Mouse (Mus musculus): ENCODE measurements around the gene Ccl9.
"Not testable (repeated sequence)": the region's sequence is repeated elsewhere in the genome, so short reads cannot be mapped to it uniquely, and the experiment has no call there.

Ccl9 gene

DNA sequence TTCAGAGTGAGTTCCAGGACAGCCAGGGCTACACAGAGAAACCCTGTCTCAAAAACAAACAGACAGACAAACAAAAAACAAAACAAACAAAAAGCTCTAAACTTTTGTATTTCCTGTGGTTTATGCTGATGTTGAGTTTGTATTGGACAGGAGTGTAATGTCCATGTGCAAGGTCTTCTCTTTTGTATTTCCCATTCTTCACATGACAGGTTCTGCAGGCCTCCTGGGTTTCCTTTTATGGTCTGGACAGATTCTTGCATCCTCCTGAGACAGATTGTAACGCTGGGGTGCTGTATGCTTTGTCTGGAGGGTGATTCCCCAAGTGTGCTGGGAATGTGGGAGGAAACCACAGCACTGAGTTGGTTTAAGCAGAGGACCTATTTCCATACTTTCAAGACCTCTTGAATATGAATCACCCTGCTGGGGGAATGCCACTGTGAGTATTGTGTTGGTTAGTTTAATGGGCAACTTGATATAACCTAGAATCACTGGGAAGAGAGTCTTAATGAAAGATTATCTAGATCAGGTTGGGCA is 2.3 kb upstream of the Ccl9 start:
- no peak for DNase-seq (ENCODE audit: extremely low spot score, low spot score)

DNA sequence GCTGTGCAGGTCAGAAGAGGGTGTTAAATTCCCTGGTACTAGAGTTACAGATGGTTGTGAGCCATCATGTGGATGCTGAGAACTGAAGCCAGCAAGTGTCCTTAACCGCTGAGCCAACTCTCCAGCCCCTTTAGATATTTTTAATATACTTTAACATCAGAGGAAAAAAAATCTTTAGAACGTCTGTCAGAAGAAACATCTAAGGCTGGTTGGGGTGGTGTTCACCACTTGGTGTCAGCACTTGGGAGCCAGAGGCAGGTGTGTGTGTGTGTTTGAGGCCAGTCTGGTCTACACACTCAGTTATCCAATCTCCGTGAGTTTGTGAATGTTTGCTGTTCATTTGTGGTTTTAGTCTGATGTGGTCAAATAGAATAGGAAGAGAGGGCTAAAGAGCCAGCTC is 563 bp upstream of the Ccl9 start:
- no peak for DNase-seq (ENCODE audit: extremely low spot score, low spot score)

DNA sequence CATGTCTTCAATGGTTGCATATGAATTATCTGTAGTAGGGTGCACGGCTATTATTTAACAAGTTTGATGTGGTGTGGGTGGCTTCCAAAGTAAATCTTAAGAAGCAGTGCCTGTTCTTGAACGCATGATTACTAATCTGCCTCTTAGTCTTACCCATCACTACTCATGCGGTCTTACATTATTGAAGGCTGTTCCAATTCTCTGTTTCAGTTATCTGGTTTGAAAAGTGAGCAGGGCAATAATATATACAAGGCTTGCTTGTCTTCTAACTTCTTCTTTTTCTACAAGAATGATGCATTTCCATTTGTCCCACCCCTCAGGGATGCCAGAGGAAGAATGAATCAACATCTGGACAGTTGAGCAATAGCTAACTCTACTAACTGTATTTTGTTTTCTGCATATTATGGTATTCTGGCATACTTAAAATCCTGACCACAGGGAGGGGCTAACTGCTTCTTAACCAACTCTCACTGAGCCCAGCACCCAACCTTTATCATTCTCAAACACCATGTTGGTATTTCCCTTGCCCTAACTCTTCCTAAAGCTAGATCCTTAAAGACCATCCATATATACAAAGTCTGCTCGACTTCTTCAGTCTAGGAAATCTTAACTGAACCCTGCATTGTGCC is 1.4 kb downstream of the Ccl9 start:
- DNase-seq (ENCODE audit: extremely low spot score, low spot score) = no peak

DNA sequence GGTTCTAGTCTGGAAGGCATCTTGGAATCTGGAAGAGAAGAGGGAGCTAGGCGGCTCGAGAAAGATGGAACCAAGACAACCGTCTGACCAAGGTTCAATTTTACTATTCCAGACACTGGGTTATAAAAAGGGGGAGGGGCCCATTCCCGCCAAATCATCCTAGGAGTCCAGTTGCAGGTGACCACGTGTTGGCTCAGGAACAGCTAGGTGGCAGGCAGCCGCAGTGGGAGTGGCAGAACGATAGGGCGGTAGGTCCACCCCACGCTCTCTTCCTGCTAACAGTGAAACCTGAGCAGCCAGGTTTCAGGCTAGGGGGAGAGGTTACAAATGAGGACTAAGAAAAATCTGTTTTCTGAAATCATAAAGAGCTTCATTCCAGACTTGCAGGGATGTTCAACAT is 5.6 kb downstream of the Ccl9 start:
- no peak for DNase-seq (ENCODE audit: extremely low spot score, low spot score)

DNA sequence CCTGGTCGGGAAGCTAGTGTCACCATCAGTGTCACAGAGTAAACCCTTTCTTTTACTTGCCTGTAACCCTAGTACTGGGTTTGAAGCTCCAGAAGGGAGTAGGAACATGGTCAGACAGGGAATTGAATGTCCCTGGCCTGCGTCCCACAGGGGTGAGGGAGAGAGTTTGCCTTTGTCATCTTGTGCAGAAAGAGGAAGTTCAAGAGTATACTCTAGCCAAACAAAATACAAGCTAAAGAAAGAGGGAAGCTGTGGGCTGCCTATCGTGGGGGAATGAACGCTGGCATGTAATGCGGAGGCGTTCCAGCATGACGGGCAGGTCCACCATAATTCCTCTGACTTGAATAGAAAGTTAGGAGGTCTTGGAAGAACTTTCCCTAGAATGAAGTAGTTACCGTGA is 6.2 kb downstream of the Ccl9 start:
- DNase-seq (ENCODE audit: extremely low spot score, low spot score) = no peak

DNA sequence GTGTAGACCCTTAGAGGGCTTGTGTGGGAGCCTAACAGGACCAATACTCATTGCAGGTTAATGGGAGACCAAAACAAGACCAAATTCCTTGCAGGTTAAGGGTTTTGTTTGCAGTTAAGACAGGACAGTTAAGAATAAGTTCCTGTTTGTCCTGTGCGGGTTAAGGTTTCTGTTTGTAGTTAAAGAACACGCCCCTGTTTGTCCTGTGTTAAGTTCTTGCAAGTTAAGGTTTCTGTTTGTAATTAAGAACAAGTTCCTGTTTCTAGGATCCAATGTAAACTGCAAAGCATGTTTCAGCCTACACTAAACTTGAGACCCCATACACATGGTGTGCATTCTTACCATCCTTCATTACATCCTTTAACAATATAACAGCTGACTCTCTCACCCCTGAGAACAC is 8.2 kb downstream of the Ccl9 start:
- no peak for DNase-seq (ENCODE audit: extremely low spot score, low spot score)

DNA sequence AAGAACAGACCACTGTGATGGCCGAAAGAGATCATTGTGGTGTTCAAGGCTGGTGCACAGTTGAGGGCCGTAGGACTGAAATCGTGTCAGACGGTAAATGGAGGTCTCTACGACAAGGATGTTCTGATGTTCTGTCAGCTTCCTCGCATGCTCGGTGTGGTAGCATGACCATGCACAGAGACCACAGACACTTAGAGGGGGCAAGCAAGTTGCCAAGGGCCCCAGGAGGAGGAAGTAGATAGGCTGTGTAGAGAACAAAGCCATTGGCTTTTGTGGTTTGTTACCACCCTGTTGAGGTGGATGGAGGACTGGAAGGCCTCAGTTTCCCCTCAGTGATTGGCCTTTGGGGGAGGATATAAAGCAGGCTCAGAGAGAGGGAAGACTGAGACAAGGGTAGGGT is 9.2 kb downstream of the Ccl9 start:
- DNase-seq (ENCODE audit: extremely low spot score, low spot score) = no peak

DNA sequence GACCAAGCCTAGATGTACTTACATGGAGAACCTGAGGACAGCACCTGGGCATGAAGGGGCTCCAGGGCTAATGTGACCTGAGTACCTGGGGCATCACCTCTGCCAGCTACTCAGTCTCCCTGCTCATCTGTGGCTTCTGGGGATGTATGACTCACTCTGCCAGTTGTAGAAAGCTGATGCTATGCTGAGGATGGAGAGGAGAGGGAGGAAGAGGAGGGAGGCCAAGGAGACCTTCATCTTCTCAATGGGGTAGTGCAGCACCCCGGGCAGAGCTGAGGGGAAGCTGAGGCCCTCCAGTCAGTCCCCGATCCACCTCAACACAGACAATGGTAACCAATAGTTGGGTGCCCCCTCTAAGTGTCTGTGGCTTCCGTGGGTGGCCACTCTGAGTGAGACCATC is 9.7 kb downstream of the Ccl9 start:
- DNase-seq (ENCODE audit: extremely low spot score, low spot score) = no peak

DNA sequence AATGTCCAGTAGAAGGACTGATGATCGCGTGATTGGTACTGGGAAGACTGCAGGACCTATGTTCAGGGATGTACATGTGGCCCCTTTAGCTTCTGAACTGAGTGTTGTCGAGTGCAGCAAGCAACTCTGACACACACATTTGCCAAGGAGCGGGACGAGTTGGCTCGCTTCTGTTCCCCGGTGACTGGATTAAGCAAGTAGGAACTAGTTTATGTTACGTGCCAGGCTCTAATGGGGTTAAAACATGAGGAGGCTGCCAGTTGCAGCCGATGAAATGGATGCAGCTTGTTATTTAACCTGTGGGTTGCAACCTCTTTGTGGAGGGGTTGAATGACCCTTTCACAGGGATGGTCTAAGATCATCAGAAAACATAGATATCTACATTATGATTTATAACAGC is 10.4 kb downstream of the Ccl9 start:
- no peak for DNase-seq (ENCODE audit: extremely low spot score, low spot score)

DNA sequence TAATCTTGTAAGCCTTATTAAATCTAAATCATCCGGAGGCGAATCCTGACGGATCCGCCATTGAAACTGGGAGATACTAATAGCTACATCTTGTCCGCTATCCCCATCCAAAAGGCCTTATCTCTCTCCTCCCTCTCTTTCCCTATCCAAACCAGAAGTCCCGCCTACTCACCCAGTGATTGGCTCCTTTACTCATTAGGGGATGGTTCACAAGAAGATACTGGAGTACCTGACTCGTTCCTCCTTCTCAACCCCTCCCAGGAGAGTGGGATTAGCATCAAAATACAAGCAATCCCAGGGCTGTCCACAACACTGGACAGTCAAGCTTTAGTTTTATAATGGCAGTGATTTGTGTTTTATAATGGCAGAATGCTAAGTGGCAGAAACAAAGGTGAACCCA is 11.1 kb downstream of the Ccl9 start:
- DNase-seq (ENCODE audit: extremely low spot score, low spot score) = no peak

DNA sequence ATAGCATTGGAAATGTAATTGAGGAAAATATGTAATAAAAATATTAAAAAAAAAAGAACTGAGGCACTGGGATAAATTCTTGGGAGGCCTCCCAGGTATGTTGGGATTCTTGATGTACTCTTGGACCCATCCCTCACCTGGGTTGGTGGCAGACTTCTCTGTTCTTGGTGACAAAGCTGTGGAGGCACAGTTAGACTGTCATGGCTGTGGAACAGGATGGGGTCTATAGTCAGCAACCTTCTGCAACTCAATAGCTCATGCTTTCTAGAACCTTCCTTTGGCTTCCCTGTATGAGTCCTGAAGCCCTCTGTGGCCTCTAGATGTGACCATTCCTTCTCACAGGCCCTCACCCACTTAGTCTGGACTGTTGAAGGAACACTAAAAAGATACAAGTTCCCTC is 11.8 kb downstream of the Ccl9 start:
- DNase-seq (ENCODE audit: extremely low spot score, low spot score) = no peak

DNA sequence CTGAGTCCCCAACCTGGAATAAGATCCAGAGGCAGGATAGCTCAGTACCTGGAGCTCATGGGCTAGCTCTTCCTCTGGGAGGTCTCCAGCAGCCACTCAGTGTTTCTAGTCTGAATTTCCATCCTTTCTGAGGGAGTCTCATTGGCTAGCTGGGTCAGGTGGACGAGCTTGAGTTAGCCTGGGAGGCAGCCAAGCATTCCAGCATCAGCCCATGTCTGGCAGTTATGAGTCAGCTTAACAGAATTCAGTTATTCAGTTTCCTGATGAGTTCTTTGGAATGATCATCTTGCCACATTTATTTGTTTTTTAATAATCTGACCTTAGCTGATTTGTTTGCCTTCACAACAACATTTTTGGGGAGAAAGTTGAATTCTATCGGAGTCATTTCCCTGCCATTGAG is 14.7 kb downstream of the Ccl9 start:
- DNase-seq (ENCODE audit: extremely low spot score, low spot score) = no peak

DNA sequence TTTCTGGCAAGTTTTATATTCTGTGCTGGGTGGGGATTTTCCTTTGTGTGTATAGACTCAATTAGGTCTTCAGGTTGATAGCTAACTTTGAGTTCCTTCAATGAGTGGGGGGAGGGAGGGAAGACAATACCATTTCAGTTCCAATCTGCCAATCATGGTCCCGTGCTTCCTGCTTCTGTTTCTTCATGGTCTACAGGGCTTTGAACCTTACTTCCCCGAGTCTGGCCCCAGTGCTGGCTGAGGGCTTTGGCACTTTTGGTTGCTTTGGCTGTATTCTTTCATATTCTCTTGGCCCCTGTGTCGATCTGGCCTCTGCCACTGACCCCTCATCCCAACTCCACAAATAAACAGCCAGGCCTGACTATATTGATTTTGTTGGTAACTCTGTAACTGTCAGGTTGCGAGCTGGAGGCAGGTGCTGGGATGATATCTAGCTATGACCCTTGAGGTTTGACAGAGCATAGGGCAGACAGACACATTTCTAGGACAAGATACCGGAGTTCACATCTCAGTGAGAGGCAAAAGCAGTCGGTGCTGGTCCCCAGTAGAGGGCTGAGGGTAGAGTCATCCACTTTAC is 16.0 kb downstream of the Ccl9 start:
- no peak for DNase-seq (ENCODE audit: extremely low spot score, low spot score)

DNA sequence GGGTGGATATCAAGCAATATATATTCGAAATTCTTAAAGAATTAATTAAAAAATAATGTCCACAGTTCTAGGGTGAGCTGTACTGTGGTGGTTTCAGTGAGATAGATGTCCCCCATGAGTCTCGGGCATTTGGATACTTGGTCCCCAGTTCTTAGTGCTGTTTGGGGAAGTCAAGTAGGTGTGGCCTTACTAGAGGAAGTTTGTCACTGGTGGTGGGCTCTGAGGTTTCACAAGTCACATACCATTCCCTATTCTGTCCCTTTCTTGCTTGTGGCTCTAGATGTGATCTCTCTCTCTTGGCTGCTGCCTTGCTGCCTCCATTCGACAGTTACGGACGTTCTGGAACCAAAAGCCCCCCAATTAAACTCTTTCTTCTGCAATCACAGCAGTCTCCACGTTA is 18.0 kb downstream of the Ccl9 start:
- no peak for DNase-seq (ENCODE audit: extremely low spot score, low spot score)

DNA sequence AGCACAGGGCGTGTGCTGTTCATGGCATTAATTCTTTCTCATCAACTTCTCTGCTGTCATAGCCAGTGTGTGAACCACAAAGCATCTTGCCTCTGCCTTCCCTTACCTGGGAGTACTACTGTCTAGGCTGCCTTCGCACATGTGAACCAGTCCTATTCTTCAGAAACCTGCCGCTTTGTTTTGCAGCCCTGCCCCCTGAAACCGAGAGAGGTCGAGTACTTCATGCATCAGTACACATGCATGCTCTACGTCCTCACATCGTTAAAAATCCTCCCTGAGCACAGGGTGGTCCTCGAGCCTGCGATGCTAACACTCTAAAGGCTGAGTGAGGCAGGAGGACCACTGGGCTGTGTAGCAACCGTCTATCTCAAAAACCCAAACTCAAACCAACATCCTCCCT is 21.4 kb downstream of the Ccl9 start:
- DNase-seq (ENCODE audit: extremely low spot score, low spot score) = no peak

DNA sequence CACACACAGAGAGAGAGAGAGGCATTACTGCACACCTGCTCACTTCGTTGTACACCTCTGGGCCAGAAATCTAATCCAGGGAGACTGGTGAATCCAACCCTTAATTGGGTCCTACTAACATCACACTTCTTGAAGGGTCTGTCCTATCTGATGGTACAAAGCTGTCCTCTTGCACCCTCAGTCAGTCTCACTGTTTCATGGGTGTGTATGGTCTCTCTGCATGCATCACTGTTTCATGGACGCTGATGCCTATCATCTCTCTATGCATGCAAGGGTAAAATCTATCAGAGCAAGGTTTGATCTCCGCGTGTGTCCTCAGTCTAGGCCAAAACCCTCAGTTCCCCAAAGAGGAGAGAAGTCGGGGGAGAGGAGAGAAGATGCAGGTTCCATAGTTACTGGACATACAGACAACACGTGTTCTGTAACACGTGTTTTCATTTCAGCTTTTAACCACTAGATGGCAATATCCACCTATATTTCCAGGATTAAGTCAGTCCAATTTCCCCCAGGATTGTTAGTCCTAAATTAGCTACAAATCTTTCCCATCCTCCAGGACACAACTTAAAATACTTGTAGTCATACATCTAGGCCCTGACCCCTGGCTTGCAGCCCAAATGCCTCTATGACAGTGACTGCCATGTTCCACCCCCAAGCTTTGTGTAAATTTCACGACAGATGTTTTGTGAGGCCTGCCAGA is 22.2 kb downstream of the Ccl9 start:
- DNase-seq (ENCODE audit: extremely low spot score, low spot score) = peak; percentile 43

DNA sequence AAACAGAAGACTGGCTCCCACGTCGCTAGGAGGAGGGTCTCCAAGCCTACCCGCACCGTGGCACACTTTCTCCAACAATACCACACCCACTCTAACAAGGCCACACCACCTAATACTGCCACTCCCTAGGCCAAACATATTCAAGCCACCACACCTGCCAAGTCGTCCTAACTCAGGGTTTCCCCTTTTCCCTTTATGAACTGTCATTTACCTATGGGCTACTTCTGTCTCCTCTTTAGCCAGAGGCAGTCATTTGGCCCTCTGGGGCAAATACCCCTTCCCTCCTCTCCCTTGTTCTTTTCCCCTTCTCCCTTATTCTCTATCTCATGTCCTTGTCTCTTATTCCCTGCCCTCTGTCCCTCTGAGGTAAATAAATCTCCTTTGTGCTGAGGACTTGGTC is 26.8 kb downstream of the Ccl9 start:
- DNase-seq (ENCODE audit: extremely low spot score, low spot score) = no peak

DNA sequence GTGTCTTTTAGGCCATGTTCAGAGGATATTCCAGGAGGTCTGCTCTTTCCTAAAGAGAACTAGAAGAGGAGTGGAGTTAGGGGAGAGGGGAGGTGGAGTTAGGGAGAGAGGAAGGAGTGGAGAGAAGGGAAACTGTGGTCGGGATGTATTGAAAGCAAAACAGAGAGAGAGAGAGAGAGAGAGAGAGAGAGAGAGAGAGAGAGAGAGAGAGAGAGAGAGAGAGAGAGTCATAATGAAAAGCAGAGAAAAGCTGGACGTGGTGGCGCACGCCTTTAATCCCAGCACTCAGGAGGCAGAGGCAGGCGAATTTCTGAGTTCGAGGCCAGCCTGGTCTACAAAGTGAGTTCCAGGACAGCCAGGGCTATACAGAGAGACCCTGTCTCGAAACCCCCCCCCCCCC is 27.4 kb downstream of the Ccl9 start:
- not testable (repeated sequence) for DNase-seq (ENCODE audit: extremely low spot score, low spot score)

DNA sequence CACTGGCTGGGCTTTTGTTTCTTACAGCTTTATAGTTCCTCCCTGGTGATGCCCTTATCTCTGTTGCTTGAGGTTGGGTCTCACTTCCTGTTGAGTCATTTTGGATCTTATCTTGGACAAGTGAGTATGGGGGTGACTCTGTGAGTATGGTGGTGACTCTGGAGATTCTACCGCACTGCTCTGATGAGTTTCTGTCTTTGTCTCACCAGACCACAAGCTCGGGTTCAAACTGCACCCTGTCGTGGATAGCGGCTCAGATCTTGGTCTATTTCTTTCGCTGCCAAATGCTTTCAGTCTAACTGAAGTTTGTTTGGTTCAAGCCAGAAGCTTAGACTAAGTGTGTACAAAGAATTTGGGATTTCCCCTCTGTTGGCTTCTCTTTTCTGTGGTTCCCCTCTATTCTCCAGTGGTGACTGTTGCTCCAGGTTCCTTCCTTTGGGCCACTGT is 28.2 kb downstream of the Ccl9 start:
- DNase-seq (ENCODE audit: extremely low spot score, low spot score) = no peak

DNA sequence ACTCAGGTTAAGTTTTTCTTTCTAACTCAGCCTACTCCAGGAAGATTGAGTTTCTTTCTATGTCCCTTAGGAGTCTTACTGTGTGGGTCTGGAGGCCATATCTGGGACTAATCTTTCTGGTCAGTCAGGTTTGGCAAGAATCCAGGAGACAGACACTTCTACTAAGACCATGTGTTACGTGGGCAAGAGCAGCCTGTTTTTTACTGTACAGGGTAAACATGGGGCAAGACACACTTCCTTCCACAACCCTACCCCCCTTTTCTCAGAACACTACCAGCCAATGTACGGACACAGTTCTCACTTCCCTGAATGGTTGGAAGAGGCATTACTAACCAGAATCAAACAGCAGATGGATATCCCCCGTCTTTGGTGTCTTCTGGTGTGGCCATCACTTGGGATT is 34.2 kb downstream of the Ccl9 start:
- DNase-seq (ENCODE audit: extremely low spot score, low spot score) = no peak

DNA sequence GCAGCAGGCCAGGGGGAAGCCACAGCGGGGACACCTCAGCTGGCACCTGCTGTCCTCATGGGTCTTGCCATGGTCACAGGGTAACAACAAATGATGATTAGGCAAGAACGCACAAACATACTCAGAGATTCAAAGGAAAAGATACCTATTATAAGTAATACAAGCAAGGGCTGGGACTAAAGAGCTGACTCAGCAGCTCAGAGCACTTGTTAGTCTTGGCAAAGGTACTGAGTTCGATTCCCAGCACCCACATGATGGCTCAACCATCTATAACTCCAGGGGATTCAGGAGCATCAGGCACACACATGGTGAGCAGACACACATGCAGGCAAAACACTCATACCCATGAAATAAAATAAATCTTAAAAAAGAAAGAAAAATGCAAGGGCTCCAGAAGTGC is 37.0 kb downstream of the Ccl9 start:
- no peak for DNase-seq (ENCODE audit: extremely low spot score, low spot score)

DNA sequence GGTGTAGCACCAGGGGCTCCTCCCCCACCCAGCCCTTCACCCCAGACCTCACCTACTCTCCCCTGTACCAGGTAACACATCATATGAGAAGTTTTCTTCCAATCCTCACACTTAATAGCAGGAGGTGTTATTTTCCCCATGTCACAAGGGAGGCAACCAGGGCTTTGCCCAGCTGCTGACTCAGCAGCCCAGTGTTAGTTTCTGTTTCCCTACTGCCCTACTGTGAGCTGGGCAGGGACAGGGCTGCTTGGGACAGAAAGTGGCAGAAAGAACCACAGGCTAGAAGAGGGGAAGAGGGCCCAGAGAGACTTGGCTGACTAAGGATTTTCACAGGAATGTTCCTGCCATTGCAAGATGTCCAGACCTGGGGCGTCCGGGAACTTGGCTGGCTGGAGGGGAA is 37.5 kb downstream of the Ccl9 start:
- DNase-seq (ENCODE audit: extremely low spot score, low spot score) = no peak
